Mouse (Mus musculus) G1E (cell line): ENCODE measurements around the gene Vmn1r36.
"Not testable (repeated sequence)": the region's sequence is repeated elsewhere in the genome, so short reads cannot be mapped to it uniquely, and the experiment has no call there.

Experiments
- CTCF ChIP-seq: IDR thresholded peaks from 2 replicates; pipeline ENCODE4 v1.5.1; 2012; ENCODE audit warnings: low read depth, low read length, inconsistent platforms, mixed read lengths
- GATA1 ChIP-seq: IDR thresholded peaks from 2 replicates; pipeline ENCODE4 v1.6.1; 2012; ENCODE audit warnings: borderline replicate concordance, low read length, inconsistent platforms, mixed read lengths
- TAL1 ChIP-seq: conservative IDR thresholded peaks from 2 replicates; pipeline ENCODE4 v1.6.1; 2012; ENCODE audit warnings: low read depth, low read length, inconsistent platforms, mixed read lengths

DNA sequence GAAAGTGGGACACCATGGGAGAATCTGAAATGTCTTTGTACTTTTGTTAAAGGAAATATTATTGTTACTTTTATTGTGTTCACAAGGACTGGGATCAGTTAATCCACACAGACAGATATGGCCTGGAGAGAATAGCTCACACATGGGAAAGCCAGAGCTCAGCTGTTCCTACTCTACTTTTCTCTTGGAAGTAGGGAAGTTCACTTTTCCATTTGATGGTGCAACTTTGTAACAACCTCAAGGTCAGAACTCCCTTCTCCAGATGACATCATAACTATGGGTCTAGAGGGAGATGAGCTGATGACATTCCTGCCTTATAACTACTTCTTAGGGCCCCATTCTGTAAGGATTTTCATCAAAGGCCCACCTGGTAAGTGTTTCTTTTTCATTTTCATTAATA lies 10.1 kb upstream of the Vmn1r36 start, which contains the start of gene Vmn1r37:
- not testable (repeated sequence) for TF ChIP-seq TAL1, GATA1, CTCF
